Mouse (Mus musculus) intestine, embryonic 15.5 days (tissue): ENCODE measurements at regions not wholly inside any gene's neighbourhood (a gene's known extent, or its start where the extent isn't known, plus 50 kb on each side); places are given as distances from the start of the nearest gene placed in this dataset.

Source experiments
- ATAC-seq: fragments of 200-750 bp; cut with Nextera tagmentation; 2 replicates; pipeline ENCODE4 v1.8.0; 2017; ENCODE audit warnings: moderate TSS enrichment, moderate library complexity
- H3K27ac ChIP-seq: fragments of 300-500 bp; sonication (generic); 2 replicates; pipeline ENCODE4 v1.5.1; 2015; ENCODE audit warnings: mild to moderate bottlenecking, inconsistent platforms
- H3K27me3 ChIP-seq: fragments of 300-500 bp; sonication (generic); replicated peaks from 2 replicates; pipeline ENCODE4 v1.6.1; 2015; ENCODE audit warnings: inconsistent platforms
- H3K36me3 ChIP-seq: fragments of 300-500 bp; sonication (generic); 2 replicates; pipeline ENCODE4 v1.6.1; 2015; ENCODE audit warnings: inconsistent platforms
- H3K4me1 ChIP-seq: fragments of 300-500 bp; sonication (generic); replicated peaks from 2 replicates; pipeline ENCODE4 v1.6.1; 2015; ENCODE audit warnings: inconsistent platforms
- H3K4me2 ChIP-seq: fragments of 300-500 bp; sonication (generic); replicated peaks from 2 replicates; pipeline ENCODE4 v1.6.1; 2015; ENCODE audit warnings: mild to moderate bottlenecking, inconsistent platforms
- H3K4me3 ChIP-seq: fragments of 300-500 bp; sonication (generic); replicated peaks from 2 replicates; pipeline ENCODE4 v1.5.1; 2015; ENCODE audit warnings: inconsistent platforms
- H3K9ac ChIP-seq: fragments of 300-500 bp; sonication (generic); 2 replicates; pipeline ENCODE4 v1.6.1; 2015; ENCODE audit warnings: inconsistent platforms
- H3K9me3 ChIP-seq: fragments of 300-500 bp; sonication (generic); 2 replicates; pipeline ENCODE4 v1.6.1; 2016; ENCODE audit warnings: inconsistent platforms
- WGBS: fragments of 180-500 bp; shearing (Covaris S2); methylation state at CpG from one replicate; pipeline ENCODE4 v1.1.7; 2015; 5-methylcytosine and 5-hydroxymethylcytosine counted together

DNA sequence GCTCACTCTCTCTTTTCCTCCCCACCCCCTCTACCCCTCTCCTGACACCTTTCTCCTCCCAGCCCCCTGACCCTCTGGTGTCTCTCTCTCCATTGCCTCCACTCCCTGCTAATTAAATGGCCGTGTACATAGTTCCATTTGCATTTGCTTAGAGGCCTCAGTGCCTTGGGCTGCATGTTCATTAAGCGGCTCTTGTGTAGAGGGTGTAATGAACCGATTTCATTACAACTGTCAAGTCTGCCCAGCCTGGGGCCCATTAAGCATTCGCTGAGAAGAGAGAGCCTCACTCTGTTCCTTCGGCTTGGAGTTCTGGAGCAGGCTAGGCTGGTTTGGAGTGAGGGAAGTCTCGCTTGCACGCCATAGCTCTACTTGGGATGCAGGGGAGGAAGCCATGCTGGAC, 376.4 kb downstream of the Ptpru start:
- WGBS = 72% methylated on average over 7 of the region's 7 CpGs
- Histone ChIP-seq H3K27ac (no peak overlapping the region), H3K9me3 (no peaks in the 10 kb centered on the region), H3K4me2 (no peak overlapping the region), H3K9ac (no peak overlapping the region), H3K36me3 (no peaks in the 10 kb centered on the region), H3K27me3 (no peaks in the 10 kb centered on the region), H3K4me3 (no peak overlapping the region), H3K4me1 (peaks cover 9% of the 10 kb centered on the region; the same call in 1 of the 2 replicates)
- ATAC-seq = no peak

DNA sequence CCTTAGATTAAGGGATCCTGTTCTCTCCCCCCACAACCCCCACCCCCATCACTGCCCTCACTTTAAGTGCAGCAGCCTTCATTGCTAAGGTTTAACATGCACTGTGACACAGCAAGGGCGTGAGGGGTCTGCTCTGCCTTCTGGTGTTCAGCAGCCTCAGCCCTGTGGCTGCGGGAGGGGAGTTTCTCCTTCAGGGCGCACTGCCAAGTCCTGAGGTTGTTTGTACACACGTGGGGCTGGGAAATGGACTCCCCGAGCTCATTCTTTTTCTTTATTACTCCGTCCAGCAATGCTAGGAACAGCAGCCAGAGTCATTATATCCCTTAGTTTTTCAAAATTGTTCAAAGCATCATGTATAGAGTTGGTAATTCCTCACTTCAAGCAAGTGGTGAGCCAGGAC, 363.1 kb downstream of the Ptpru start:
- Histone ChIP-seq H3K4me2 (no peak overlapping the region), H3K36me3 (no peaks in the 10 kb centered on the region), H3K9me3 (no peaks in the 10 kb centered on the region), H3K9ac (no peak overlapping the region), H3K27me3 (no peaks in the 10 kb centered on the region), H3K27ac (no peak overlapping the region), H3K4me1 (no peaks in the 10 kb centered on the region), H3K4me3 (no peak overlapping the region)
- no peak for ATAC-seq
- 35% methylated on average over 6 of the region's 6 CpGs for WGBS

DNA sequence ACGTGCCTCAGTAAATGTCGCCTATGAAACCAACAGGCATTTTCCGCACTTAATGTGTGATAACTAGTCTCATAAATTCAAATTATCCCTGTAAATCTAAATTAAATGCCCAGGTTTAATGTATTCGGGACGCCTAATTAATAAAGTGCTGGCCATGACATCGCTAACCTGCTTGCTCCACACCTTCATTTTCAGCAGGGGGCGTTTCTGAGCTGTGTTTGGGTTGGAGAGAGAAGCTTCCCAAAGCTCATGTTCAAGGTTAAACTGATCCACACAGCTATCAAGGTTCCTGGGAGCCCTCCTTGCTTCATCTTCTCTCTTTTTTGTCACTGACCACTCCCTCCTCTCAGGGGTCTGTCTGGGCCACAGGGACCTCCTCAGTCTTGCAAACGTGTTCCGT, 359.2 kb downstream of the Ptpru start:
- Histone ChIP-seq H3K9me3 (no peaks in the 10 kb centered on the region), H3K27ac (no peak overlapping the region), H3K4me2 (no peak overlapping the region), H3K4me1 (peaks cover 3% of the 10 kb centered on the region; the same call in 1 of the 2 replicates), H3K9ac (no peak overlapping the region), H3K36me3 (no peaks in the 10 kb centered on the region), H3K27me3 (no peaks in the 10 kb centered on the region), H3K4me3 (no peak overlapping the region)
- ATAC-seq = no peak
- 66% methylated on average over 9 of the region's 9 CpGs for WGBS

DNA sequence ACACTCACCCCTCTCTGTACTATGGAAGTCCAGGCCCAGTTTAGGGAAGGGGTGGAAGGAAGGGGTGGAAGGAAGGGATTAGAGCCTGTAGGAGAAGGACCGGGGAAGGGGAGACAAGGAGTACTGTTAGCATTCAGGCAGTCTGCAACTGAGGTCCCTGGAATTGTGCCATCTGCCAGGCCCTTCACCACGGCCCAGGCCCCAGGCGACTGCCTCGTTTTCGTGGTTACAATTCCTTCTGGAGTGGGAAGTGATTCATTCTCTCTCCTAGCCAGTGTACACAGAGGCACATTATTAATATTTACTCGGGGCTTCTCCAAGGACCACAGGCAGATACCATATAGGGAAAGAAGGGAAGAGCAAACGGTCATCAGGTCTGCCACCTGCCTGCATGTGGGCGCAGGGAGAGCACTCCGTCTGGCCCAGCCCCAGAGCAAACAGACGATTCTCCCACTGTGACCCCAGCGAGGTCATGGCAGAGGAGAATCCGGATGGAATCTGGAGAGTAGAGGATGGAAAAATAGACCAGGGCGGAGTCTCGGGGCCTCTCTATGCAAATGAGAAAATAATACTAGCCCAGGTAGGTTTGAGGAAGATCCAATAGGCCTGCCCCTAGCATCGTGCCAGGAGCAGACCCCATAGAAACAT, 354.0 kb downstream of the Ptpru start:
- Histone ChIP-seq H3K4me3 (no peak overlapping the region), H3K9ac (no peak overlapping the region), H3K27ac (peak overlapping the region; percentile 67), H3K4me2 (peak overlapping the region; percentile 24), H3K4me1 (peaks cover 22% of the 10 kb centered on the region), H3K27me3 (no peaks in the 10 kb centered on the region), H3K36me3 (no peaks in the 10 kb centered on the region), H3K9me3 (no peaks in the 10 kb centered on the region)
- peak; percentile 45 for ATAC-seq
- 20% methylated on average over 15 of the region's 15 CpGs for WGBS

DNA sequence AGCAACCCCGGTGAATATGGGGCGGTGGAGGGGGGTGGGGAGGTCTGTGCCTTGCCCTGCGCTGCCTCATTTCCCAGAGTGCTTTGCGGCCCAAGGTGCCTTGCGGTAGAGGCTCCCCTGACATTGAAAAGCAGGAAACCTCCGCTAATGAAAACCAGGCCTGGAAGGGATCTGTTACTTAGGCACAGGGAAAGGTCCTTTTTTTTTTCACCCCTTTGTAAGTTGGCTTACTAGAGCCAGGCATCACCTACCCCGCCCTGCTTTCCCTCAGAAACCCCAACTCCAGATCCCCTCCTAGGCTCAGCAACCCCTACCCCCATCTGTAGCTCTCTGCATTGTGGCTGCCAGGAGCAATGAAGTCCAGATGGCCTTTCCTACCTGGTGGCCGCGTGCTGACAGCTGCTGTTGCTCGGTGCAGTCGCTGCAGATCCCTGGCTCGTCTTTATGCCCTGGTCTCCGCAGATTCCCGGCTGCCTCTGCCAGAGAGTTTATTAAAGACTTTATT, 353.4 kb downstream of the Ptpru start:
- Histone ChIP-seq H3K4me2 (peak overlapping the region; percentile 24), H3K27ac (peak overlapping the region; percentile 67)
- WGBS = 33% methylated on average over 14 of the region's 14 CpGs

DNA sequence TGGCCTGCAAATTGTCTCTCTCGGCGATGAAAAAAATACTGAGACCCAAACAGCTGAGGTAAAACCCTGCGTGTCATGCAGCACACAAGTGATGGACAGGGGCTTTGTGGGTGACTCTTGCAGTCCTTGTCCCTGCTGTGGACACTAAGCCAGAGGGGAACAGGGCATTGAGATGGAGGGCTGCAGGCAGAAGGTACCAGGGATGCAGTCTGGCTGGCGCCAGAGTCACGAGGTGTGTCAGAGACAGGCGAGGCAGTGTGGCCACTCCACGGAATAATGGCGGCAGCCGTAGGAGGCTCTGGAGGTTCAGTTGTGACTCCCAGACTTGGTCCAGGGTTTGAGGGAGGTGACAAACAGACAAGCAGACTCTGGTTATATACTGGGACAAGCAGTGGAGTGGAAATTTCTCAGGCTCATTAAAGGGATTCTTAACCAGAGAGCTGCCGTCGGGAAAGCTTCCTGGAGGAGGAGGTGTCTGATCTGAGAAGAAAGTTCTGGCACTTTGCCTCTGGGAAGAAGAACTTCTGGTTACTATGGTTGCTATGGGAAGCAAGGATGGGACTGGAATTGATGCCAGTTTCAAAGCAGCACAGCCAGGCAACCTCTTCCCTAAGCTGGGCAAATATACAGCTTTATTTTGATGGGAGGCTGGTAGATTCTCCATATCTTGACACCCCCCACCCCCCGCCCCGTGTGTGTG, 352.8 kb downstream of the Ptpru start:
- Histone ChIP-seq H3K36me3 (no peaks in the 10 kb centered on the region), H3K4me3 (no peak overlapping the region), H3K9me3 (no peaks in the 10 kb centered on the region), H3K4me2 (0 out of 2 replicates have a peak overlapping the region, but pooled peaks have one; percentile 24), H3K4me1 (peaks cover 22% of the 10 kb centered on the region), H3K27ac (peak overlapping the region; percentile 67; the same call in 1 of the 2 replicates), H3K9ac (no peak overlapping the region), H3K27me3 (no peaks in the 10 kb centered on the region)
- no peak for ATAC-seq
- 63% methylated on average over 13 of the region's 13 CpGs for WGBS

More for the DNA sequence above, 353.4 kb downstream of the Ptpru start:
- Histone ChIP-seq H3K9ac (no peak overlapping the region), H3K27me3 (no peaks in the 10 kb centered on the region), H3K9me3 (no peaks in the 10 kb centered on the region), H3K4me1 (peaks cover 22% of the 10 kb centered on the region), H3K36me3 (no peaks in the 10 kb centered on the region), H3K4me3 (no peak overlapping the region)
- ATAC-seq = peak; percentile 45; the same call in 1 of the 2 replicates

DNA sequence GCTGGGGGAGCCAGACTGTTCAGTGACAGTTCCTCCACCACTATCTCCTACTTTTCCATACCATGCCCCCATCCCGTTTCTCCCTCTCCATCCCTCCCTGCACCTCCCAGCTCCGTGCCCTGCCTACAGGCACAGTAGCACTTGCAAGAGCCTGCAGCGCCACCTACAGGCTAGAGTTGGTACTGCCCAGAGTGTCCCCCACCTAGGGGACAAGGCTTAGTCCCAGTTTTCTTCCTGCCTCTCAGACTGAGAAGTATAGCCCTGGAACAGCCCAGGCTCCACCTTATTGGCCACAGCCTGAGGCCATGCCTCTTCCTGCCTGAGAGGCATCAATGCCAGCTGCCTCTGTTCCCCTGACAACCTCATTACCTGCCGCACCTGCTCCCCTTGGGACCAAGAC, 351.3 kb downstream of the Ptpru start:
- 11% methylated on average over 4 of the region's 4 CpGs for WGBS
- H3K4me1 ChIP-seq = peaks cover 22% of the 10 kb centered on the region
- H3K4me3 ChIP-seq = no peak overlapping the region
- H3K4me2 ChIP-seq = no peak overlapping the region
- peak; percentile 48; the same call in 1 of the 2 replicates for ATAC-seq
- H3K9me3 ChIP-seq = no peaks in the 10 kb centered on the region
- H3K27me3 ChIP-seq = no peaks in the 10 kb centered on the region
- H3K36me3 ChIP-seq = no peaks in the 10 kb centered on the region
- no peak overlapping the region for H3K9ac ChIP-seq
- H3K27ac ChIP-seq = no peak overlapping the region

DNA sequence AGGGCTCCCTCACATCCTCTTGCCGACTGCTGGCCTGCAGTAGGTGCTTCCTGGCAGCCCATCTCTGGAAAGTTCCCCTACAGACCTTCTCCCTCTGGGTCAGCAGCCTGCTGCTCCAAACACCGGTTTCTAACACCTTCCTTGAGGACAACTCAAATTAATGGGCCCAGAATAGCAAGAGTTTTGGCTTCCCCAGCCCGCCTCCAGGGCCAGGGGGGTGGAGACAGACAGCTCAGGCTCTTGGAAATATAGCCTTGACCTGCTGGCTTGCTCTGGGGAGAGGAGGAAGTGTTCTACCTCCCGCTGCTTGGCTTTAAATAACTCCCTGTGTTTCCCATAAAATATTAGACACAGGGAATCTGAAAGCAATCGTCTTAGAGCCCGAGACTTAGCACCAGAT, 349.8 kb downstream of the Ptpru start:
- Histone ChIP-seq H3K4me1 (peaks cover 22% of the 10 kb centered on the region), H3K27ac (no peak overlapping the region), H3K27me3 (no peaks in the 10 kb centered on the region), H3K9me3 (no peaks in the 10 kb centered on the region), H3K36me3 (no peaks in the 10 kb centered on the region), H3K4me2 (no peak overlapping the region), H3K9ac (no peak overlapping the region), H3K4me3 (no peak overlapping the region)
- ATAC-seq = no peak
- 28% methylated on average over 6 of the region's 6 CpGs for WGBS

DNA sequence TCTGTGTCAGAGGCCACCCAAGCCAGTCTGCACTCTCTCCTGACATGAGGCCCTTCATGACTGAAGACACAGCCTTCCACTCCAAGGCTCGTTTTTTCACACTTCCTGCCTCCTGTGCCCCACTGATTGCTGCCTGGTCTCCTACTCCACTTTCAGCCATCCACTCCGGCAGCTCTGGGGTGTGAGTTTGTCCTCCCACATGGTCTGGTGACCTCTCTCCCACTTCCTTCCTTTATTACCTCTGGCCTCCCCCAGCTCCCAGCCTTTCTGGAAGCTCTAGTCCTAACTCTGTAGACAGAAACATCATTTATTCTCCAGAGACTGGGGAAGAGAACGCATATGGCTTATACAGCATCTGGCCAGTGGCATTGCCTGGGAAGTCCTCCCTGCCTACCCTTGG, 349.0 kb downstream of the Ptpru start:
- H3K4me3 ChIP-seq = no peak overlapping the region
- ATAC-seq = no peak
- no peak overlapping the region for H3K4me2 ChIP-seq
- H3K9ac ChIP-seq = no peak overlapping the region
- H3K27me3 ChIP-seq = no peaks in the 10 kb centered on the region
- H3K27ac ChIP-seq = no peak overlapping the region
- no peaks in the 10 kb centered on the region for H3K36me3 ChIP-seq
- 33% methylated on average over 3 of the region's 3 CpGs for WGBS
- H3K9me3 ChIP-seq = no peaks in the 10 kb centered on the region
- peaks cover 17% of the 10 kb centered on the region for H3K4me1 ChIP-seq

DNA sequence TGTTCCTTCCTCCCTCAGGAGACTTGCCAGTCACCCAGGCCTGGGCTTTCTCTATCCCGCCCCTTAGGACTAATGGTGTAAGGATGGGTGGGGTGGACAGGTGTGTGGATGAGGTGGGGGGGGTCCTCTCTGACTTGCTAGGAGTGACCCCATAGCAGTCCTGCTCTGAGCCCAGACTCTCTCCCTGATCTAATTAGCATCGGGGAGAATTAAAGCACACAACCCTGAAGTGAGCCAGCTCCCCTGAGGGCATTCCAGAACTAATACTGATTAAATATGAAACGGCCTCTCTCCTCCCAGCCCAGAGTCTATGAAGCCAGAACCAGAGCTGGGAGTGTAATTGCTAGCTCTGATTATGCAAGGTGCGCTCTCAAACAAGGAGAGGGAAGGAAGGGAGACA, 346.1 kb downstream of the Ptpru start:
- Histone ChIP-seq H3K9ac (no peak overlapping the region), H3K9me3 (no peaks in the 10 kb centered on the region), H3K36me3 (no peaks in the 10 kb centered on the region), H3K27ac (no peak overlapping the region), H3K27me3 (no peaks in the 10 kb centered on the region), H3K4me1 (peaks cover 5% of the 10 kb centered on the region), H3K4me3 (no peak overlapping the region), H3K4me2 (no peak overlapping the region)
- WGBS = 54% methylated on average over 4 of the region's 4 CpGs
- no peak for ATAC-seq

DNA sequence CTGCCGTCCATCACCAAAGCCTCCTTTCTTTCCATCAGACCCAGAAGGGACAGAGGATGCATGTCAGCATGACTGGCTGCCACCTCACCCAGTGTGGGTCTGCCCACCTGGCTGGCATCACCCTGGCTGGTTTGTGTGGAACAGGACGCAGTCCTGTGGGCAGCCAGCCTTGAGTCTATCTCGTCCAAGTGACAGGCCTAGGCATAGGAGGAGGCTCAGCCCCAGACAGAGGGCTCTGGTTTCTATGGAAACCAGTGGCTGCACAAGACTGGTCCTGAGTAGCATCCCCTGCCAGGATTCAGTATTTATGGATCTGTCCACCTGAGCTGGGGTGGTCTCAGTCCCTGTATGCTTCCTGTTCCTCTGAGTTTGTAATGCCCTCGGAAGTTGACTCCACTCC, 344.4 kb downstream of the Ptpru start:
- ATAC-seq = no peak
- no peaks in the 10 kb centered on the region for H3K27me3 ChIP-seq
- no peak overlapping the region for H3K4me2 ChIP-seq
- no peak overlapping the region for H3K27ac ChIP-seq
- H3K9ac ChIP-seq = no peak overlapping the region
- 61% methylated on average over 4 of the region's 4 CpGs for WGBS
- no peaks in the 10 kb centered on the region for H3K36me3 ChIP-seq
- H3K9me3 ChIP-seq = no peaks in the 10 kb centered on the region
- H3K4me3 ChIP-seq = no peak overlapping the region
- no peaks in the 10 kb centered on the region for H3K4me1 ChIP-seq

DNA sequence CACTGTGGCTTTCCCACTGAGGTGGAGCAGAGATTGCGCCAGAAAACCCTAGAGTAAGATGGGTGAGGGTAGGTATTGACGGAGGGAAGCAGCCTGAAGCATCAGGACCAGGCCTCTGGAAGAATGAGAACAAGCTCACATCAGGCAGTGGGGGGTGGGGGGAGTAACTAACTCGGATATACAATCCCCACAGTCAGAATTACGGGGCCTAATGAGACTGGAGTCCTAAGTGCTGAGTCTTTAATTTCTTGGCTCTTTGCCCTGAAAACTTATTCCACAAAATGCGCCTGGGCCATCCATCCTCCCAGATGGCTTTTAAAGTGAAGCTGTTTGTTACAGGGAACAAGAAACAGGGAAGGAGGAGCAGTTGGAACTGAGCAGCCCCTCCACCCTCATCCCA, 341.2 kb downstream of the Ptpru start:
- no peak overlapping the region for H3K4me2 ChIP-seq
- H3K9ac ChIP-seq = no peak overlapping the region
- no peak overlapping the region for H3K4me3 ChIP-seq
- 51% methylated on average over 5 of the region's 5 CpGs for WGBS
- no peak overlapping the region for H3K27ac ChIP-seq
- H3K4me1 ChIP-seq = no peaks in the 10 kb centered on the region
- H3K27me3 ChIP-seq = no peaks in the 10 kb centered on the region
- no peak for ATAC-seq
- no peaks in the 10 kb centered on the region for H3K9me3 ChIP-seq
- no peaks in the 10 kb centered on the region for H3K36me3 ChIP-seq
